Mouse (Mus musculus): Measurements from ENCODE around the gene Bcorl1. TPM values are rescaled to one million over a fixed set of nuclear protein-coding genes. Genes with fewer than 3 reads are reported as not detected.
"Not testable (repeated sequence)": the region's sequence is repeated elsewhere in the genome, so short reads cannot be mapped to it uniquely, and the experiment has no call there.

Bcorl1 gene
- polyA plus RNA-seq, 1 experiment: 4.6 TPM

- Histone ChIP-seq H3K36me3 (ENCODE audit: control insufficient read depth, insufficient read depth, low read length) (no peaks in the 10 kb centered on the region), H3K4me3 (ENCODE audit: control insufficient read depth, low read depth, low read length) (no peak overlapping the region), H3K27ac (ENCODE audit: control insufficient read depth, insufficient read depth, low read depth, low read length) (no peak overlapping the region)
Measured at GRCm38 (mm10) chrX:48429538-48429937, 88.4 kb downstream of the Bcorl1 start.

DNA sequence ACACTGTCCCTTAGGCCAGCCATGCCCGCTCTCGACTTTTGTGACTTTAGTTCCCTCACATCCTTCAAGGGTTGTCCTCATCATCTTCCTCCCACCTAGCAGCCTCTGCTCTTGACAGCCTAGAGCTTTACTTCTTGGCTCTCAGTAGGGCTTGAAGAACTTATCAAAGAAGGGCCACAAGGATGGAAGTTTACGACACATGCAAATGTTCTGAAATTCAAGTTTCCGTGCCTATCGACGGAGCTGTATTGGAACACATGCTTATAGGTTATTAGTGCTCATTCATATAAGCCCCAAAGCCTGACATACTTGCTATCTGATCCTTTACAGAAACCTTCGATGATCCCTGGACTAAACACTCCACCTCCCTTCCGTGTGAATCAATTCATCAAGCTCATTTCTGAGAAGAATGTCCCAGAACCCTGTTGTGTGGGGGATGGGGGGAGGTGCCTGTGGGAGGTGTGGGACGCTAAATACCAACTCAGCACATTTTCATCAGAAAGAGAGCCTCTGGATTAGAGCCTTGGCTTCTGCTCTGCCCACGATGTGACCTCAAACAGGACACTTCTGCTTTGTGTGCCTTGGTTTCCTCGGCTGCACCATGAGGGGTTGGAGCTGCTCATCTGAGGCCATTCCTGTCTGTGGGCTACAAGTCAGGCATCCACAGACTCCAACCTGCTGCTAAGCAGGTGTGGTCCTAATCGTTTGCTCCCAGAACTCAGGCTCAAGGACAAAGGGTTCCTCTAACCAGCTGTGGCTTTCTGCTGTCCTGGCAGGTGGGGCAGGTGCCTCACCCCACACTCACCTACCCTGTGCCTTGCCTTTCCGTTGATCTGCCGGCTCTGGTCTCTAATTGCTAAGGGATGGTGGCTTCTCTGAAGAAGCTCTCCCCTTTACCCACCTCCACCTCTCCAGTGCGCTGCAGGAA, 91.7 kb downstream of the Bcorl1 start:
- Histone ChIP-seq H3K27ac (ENCODE audit: control insufficient read depth, insufficient read depth, low read depth, low read length) (no peak overlapping the region), H3K36me3 (ENCODE audit: control insufficient read depth, insufficient read depth, low read length) (no peaks in the 10 kb centered on the region), H3K27me3 (ENCODE audit: control insufficient read depth, insufficient read depth, low read length) (no peaks in the 10 kb centered on the region), H3K4me3 (ENCODE audit: control insufficient read depth, low read depth, low read length) (no peak overlapping the region), H3K4me1 (ENCODE audit: control insufficient read depth, insufficient read depth, low read length) (no peaks in the 10 kb centered on the region)
- TF ChIP-seq CTCF (IDR thresholded peaks at IDR 0.05; ENCODE audit: control insufficient read depth, insufficient read depth, insufficient replicate concordance, low read depth, low read length): no peak
- no peak for TF ChIP-seq POLR2A (IDR thresholded peaks at IDR 0.05; ENCODE audit: control insufficient read depth, low read depth, low read length)

More at GRCm38 (mm10) chrX:48429538-48429937, 88.4 kb downstream of the Bcorl1 start:
- no peaks in the 10 kb centered on the region for H3K4me1 ChIP-seq (ENCODE audit: control insufficient read depth, insufficient read depth, low read length)
- no peaks in the 10 kb centered on the region for H3K27me3 ChIP-seq (ENCODE audit: control insufficient read depth, insufficient read depth, low read length)
- TF ChIP-seq POLR2A (IDR thresholded peaks at IDR 0.05; ENCODE audit: control insufficient read depth, low read depth, low read length): no peak
- TF ChIP-seq CTCF (IDR thresholded peaks at IDR 0.05; ENCODE audit: control insufficient read depth, insufficient read depth, insufficient replicate concordance, low read depth, low read length): no peak

DNA sequence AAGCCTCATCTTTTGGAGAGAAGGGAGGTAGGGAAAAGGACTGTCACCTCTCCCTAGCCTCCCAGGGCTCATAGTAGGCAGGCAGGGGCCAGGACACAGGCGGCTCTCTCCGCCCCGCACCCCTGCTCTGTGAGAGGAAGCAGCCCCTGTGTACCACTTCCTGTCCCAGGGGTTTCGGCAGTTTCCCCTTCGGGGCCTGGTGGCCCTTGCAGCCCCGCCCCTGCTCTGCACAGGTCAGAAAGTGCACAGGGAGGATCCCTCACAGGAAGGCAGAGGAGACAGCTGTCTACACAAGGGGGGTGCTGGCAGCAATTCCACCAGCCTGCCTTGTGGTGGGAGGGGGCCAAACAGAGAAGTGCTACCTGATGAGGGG, 92.4 kb downstream of the Bcorl1 start:
- no peak overlapping the region for H3K4me3 ChIP-seq (ENCODE audit: control insufficient read depth, low read depth, low read length)
- H3K36me3 ChIP-seq (ENCODE audit: control insufficient read depth, insufficient read depth, low read length): no peaks in the 10 kb centered on the region
- H3K4me1 ChIP-seq (ENCODE audit: control insufficient read depth, insufficient read depth, low read length): no peaks in the 10 kb centered on the region
- H3K27me3 ChIP-seq (ENCODE audit: control insufficient read depth, insufficient read depth, low read length): no peaks in the 10 kb centered on the region
- TF ChIP-seq POLR2A (IDR thresholded peaks at IDR 0.05; ENCODE audit: control insufficient read depth, low read depth, low read length) (no peak), CTCF (IDR thresholded peaks at IDR 0.05; ENCODE audit: control insufficient read depth, insufficient read depth, insufficient replicate concordance, low read depth, low read length) (no peak)
- no peak overlapping the region for H3K27ac ChIP-seq (ENCODE audit: control insufficient read depth, insufficient read depth, low read depth, low read length)

GRCm38 (mm10) chrX:48434251-48434650, 93.1 kb downstream of the Bcorl1 start:
- Histone ChIP-seq H3K27ac (ENCODE audit: control insufficient read depth, insufficient read depth, low read depth, low read length) (no peak overlapping the region), H3K27me3 (ENCODE audit: control insufficient read depth, insufficient read depth, low read length) (no peaks in the 10 kb centered on the region), H3K4me3 (ENCODE audit: control insufficient read depth, low read depth, low read length) (no peak overlapping the region), H3K36me3 (ENCODE audit: control insufficient read depth, insufficient read depth, low read length) (no peaks in the 10 kb centered on the region), H3K4me1 (ENCODE audit: control insufficient read depth, insufficient read depth, low read length) (no peaks in the 10 kb centered on the region; the same call in 1 of the 2 replicates)
- TF ChIP-seq POLR2A (IDR thresholded peaks at IDR 0.05; ENCODE audit: control insufficient read depth, low read depth, low read length): no peak
- TF ChIP-seq CTCF (IDR thresholded peaks at IDR 0.05; ENCODE audit: control insufficient read depth, insufficient read depth, insufficient replicate concordance, low read depth, low read length): no peak

DNA sequence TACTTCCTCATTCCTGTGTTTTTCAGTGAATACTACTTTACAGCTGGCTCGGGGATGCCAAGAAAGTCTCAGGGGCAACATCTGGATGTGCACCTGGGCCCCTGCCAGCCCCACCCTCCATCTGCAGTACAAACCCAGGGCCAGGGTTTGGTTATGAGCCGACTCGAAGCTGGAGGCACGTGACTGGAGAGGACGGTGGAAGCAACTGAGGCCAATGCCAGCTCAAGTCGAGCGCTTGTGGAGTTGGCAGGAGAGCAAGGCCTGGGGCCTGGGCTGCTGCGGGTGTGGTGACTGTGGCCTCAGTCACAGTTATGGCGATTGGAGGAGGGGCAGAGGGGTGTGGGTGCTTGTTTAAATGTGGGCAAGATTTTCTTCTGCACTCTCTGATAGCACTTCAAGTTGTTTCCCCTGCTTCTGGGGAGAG, 94.3 kb downstream of the Bcorl1 start:
- no peak for TF ChIP-seq CTCF (IDR thresholded peaks at IDR 0.05; ENCODE audit: control insufficient read depth, insufficient read depth, insufficient replicate concordance, low read depth, low read length)
- no peak for TF ChIP-seq POLR2A (IDR thresholded peaks at IDR 0.05; ENCODE audit: control insufficient read depth, low read depth, low read length)
- H3K36me3 ChIP-seq (ENCODE audit: control insufficient read depth, insufficient read depth, low read length): no peaks in the 10 kb centered on the region
- H3K4me1 ChIP-seq (ENCODE audit: control insufficient read depth, insufficient read depth, low read length): no peaks in the 10 kb centered on the region; the same call in 1 of the 2 replicates
- no peaks in the 10 kb centered on the region for H3K27me3 ChIP-seq (ENCODE audit: control insufficient read depth, insufficient read depth, low read length)
- H3K4me3 ChIP-seq (ENCODE audit: control insufficient read depth, low read depth, low read length): no peak overlapping the region
- H3K27ac ChIP-seq (ENCODE audit: control insufficient read depth, insufficient read depth, low read depth, low read length): no peak overlapping the region

GRCm38 (mm10) chrX:48436082-48436481, 94.9 kb downstream of the Bcorl1 start:
- H3K4me1 ChIP-seq (ENCODE audit: control insufficient read depth, insufficient read depth, low read length): not testable (repeated sequence)

GRCm38 (mm10) chrX:48439036-48439435, 97.9 kb downstream of the Bcorl1 start:
- Histone ChIP-seq H3K27ac (ENCODE audit: control insufficient read depth, insufficient read depth, low read depth, low read length) (no peak overlapping the region), H3K27me3 (ENCODE audit: control insufficient read depth, insufficient read depth, low read length) (no peaks in the 10 kb centered on the region), H3K36me3 (ENCODE audit: control insufficient read depth, insufficient read depth, low read length) (no peaks in the 10 kb centered on the region), H3K4me3 (ENCODE audit: control insufficient read depth, low read depth, low read length) (no peak overlapping the region), H3K4me1 (ENCODE audit: control insufficient read depth, insufficient read depth, low read length) (no peaks in the 10 kb centered on the region; the same call in 1 of the 2 replicates)
- TF ChIP-seq POLR2A (IDR thresholded peaks at IDR 0.05; ENCODE audit: control insufficient read depth, low read depth, low read length) (no peak), CTCF (IDR thresholded peaks at IDR 0.05; ENCODE audit: control insufficient read depth, insufficient read depth, insufficient replicate concordance, low read depth, low read length) (no peak)

More at GRCm38 (mm10) chrX:48436082-48436481, 94.9 kb downstream of the Bcorl1 start:
- H3K27me3 ChIP-seq (ENCODE audit: control insufficient read depth, insufficient read depth, low read length); H3K27ac ChIP-seq (ENCODE audit: control insufficient read depth, insufficient read depth, low read depth, low read length); H3K4me3 ChIP-seq (ENCODE audit: control insufficient read depth, low read depth, low read length); H3K36me3 ChIP-seq (ENCODE audit: control insufficient read depth, insufficient read depth, low read length): not testable (repeated sequence)

Measured in testis, adult 2 months (tissue).